Mouse (Mus musculus): ENCODE results near the gene Stk4. TPM values are rescaled to one million over a fixed set of nuclear protein-coding genes. Genes with fewer than 3 reads are reported as not detected.

Stk4 gene
- total RNA-seq, 1 experiment = 58.5 TPM

- Histone ChIP-seq H3K9ac (ENCODE audit: insufficient read depth, low read depth, low read length, poor library complexity, severe bottlenecking) (peak overlapping the region; percentile 4; the same call in 1 of the 2 replicates), H3K4me1 (ENCODE audit: control insufficient read depth in 2 of 2, insufficient read depth in 2 of 2, low read length in 2 of 2, poor library complexity in 1 of 2) (0 out of 4 replicates have a peak, but pooled peaks cover 0 to 3% of the 10 kb centered on the region in 2 experiments), H3K4me3 (ENCODE audit: insufficient read depth in 1 of 2, low read depth in 1 of 2, low read length in 2 of 2, poor library complexity in 1 of 2, severe bottlenecking in 1 of 2) (peak overlapping the region; percentile 29 to 48), H3K9me3 (ENCODE audit: control insufficient read depth, insufficient read depth, low read depth, low read length) (no peaks in the 10 kb centered on the region), H3K27ac (ENCODE audit: insufficient read depth, low read depth, low read length, poor library complexity, severe bottlenecking) (no peak overlapping the region), H3K36me3 (ENCODE audit: control insufficient read depth, insufficient read depth, low read length, poor library complexity, severe bottlenecking) (no peaks in the 10 kb centered on the region)
- peak; percentile 35 for DNase-seq (ENCODE audit: low read depth, low spot score)
- in situ Hi-C loops (cut with MboI; ENCODE audit: low sequenced_read_pairs in 2 of 2, unreplicated experiment in 2 of 2) = no loop called here
- TF ChIP-seq HCFC1 (IDR thresholded peaks at IDR 0.05; ENCODE audit: borderline replicate concordance, insufficient read depth, low read length) (no peak), MAFK (IDR thresholded peaks at IDR 0.05; ENCODE audit: insufficient read depth, low read depth, low read length) (no peak), ZC3H11A (IDR thresholded peaks at IDR 0.05; ENCODE audit: borderline replicate concordance, low read depth, low read length) (no peak), ZNF384 (IDR thresholded peaks at IDR 0.05; ENCODE audit: low read depth, low read length) (no peak), CHD2 (IDR thresholded peaks at IDR 0.05; ENCODE audit: low read depth, low read length) (no peak)
These were observed 97.8 kb downstream of the Stk4 start for GRCm38 (mm10) chr2:164167752-164168570.

- no peaks in the 10 kb centered on the region for H3K9me3 ChIP-seq (ENCODE audit: control insufficient read depth, insufficient read depth, low read depth, low read length)
- DNase-seq (ENCODE audit: low read depth, low spot score) = peak; percentile 22
These were observed 98.4 kb downstream of the Stk4 start for GRCm38 (mm10) chr2:164168571-164168946.

GRCm38 (mm10) chr2:164170326-164170725 lies 100.2 kb downstream of the Stk4 start:
- H3K9ac ChIP-seq (ENCODE audit: insufficient read depth, low read depth, low read length, poor library complexity, severe bottlenecking) = no peak overlapping the region
- H3K9me3 ChIP-seq (ENCODE audit: control insufficient read depth, insufficient read depth, low read depth, low read length) = no peaks in the 10 kb centered on the region
- no peak for DNase-seq (ENCODE audit: low read depth, low spot score)
- in situ Hi-C loops (cut with MboI; ENCODE audit: low sequenced_read_pairs in 2 of 2, unreplicated experiment in 2 of 2) = no loop called here
- no peaks in the 10 kb centered on the region for H3K36me3 ChIP-seq (ENCODE audit: control insufficient read depth, insufficient read depth, low read length, poor library complexity, severe bottlenecking)
- TF ChIP-seq ZC3H11A (IDR thresholded peaks at IDR 0.05; ENCODE audit: borderline replicate concordance, low read depth, low read length) (no peak), ZNF384 (IDR thresholded peaks at IDR 0.05; ENCODE audit: low read depth, low read length) (no peak), MAFK (IDR thresholded peaks at IDR 0.05; ENCODE audit: insufficient read depth, low read depth, low read length) (no peak), HCFC1 (IDR thresholded peaks at IDR 0.05; ENCODE audit: borderline replicate concordance, insufficient read depth, low read length) (no peak), CHD2 (IDR thresholded peaks at IDR 0.05; ENCODE audit: low read depth, low read length) (no peak)
- no peak overlapping the region for H3K4me3 ChIP-seq (ENCODE audit: insufficient read depth in 1 of 2, low read depth in 1 of 2, low read length in 2 of 2, poor library complexity in 1 of 2, severe bottlenecking in 1 of 2)
- 0 out of 4 replicates have a peak, but pooled peaks cover 0 to 3% of the 10 kb centered on the region in 2 experiments for H3K4me1 ChIP-seq (ENCODE audit: control insufficient read depth in 2 of 2, insufficient read depth in 2 of 2, low read length in 2 of 2, poor library complexity in 1 of 2)
- no peak overlapping the region for H3K27ac ChIP-seq (ENCODE audit: insufficient read depth, low read depth, low read length, poor library complexity, severe bottlenecking)

More at GRCm38 (mm10) chr2:164168571-164168946, 98.4 kb downstream of the Stk4 start:
- 0 out of 4 replicates have a peak, but pooled peaks cover 0 to 3% of the 10 kb centered on the region in 2 experiments for H3K4me1 ChIP-seq (ENCODE audit: control insufficient read depth in 2 of 2, insufficient read depth in 2 of 2, low read length in 2 of 2, poor library complexity in 1 of 2)
- in situ Hi-C loops (cut with MboI; ENCODE audit: low sequenced_read_pairs in 2 of 2, unreplicated experiment in 2 of 2) = no loop called here
- H3K4me3 ChIP-seq (ENCODE audit: insufficient read depth in 1 of 2, low read depth in 1 of 2, low read length in 2 of 2, poor library complexity in 1 of 2, severe bottlenecking in 1 of 2) = peak overlapping the region; percentile 29 to 48; a peak in 3 of 4 replicates
- H3K9ac ChIP-seq (ENCODE audit: insufficient read depth, low read depth, low read length, poor library complexity, severe bottlenecking) = peak overlapping the region; percentile 4; the same call in 1 of the 2 replicates
- no peaks in the 10 kb centered on the region for H3K36me3 ChIP-seq (ENCODE audit: control insufficient read depth, insufficient read depth, low read length, poor library complexity, severe bottlenecking)
- H3K27ac ChIP-seq (ENCODE audit: insufficient read depth, low read depth, low read length, poor library complexity, severe bottlenecking) = no peak overlapping the region
- TF ChIP-seq CHD2 (IDR thresholded peaks at IDR 0.05; ENCODE audit: low read depth, low read length) (no peak), HCFC1 (IDR thresholded peaks at IDR 0.05; ENCODE audit: borderline replicate concordance, insufficient read depth, low read length) (no peak), MAFK (IDR thresholded peaks at IDR 0.05; ENCODE audit: insufficient read depth, low read depth, low read length) (no peak), ZNF384 (IDR thresholded peaks at IDR 0.05; ENCODE audit: low read depth, low read length) (no peak), ZC3H11A (IDR thresholded peaks at IDR 0.05; ENCODE audit: borderline replicate concordance, low read depth, low read length) (no peak)

GRCm38 (mm10) chr2:164170902-164171301 lies 100.8 kb downstream of the Stk4 start, which contains the start of gene Kcns1:
Gene Kcns1 (minus strand): TSS chr2:164171113.
- in situ Hi-C loops (cut with MboI; ENCODE audit: low sequenced_read_pairs in 2 of 2, unreplicated experiment in 2 of 2) = no loop called here
- no peak for DNase-seq (ENCODE audit: low read depth, low spot score)
- no peaks in the 10 kb centered on the region for H3K36me3 ChIP-seq (ENCODE audit: control insufficient read depth, insufficient read depth, low read length, poor library complexity, severe bottlenecking)
- H3K4me1 ChIP-seq (ENCODE audit: control insufficient read depth in 2 of 2, insufficient read depth in 2 of 2, low read length in 2 of 2, poor library complexity in 1 of 2) = 0 out of 4 replicates have a peak, but pooled peaks cover 0 to 3% of the 10 kb centered on the region in 2 experiments
- H3K27ac ChIP-seq (ENCODE audit: insufficient read depth, low read depth, low read length, poor library complexity, severe bottlenecking) = no peak within 1 kb of the TSS
- peak within 1 kb of the TSS; percentile 28 to 55; a peak in 2 of 4 replicates for H3K4me3 ChIP-seq (ENCODE audit: insufficient read depth in 1 of 2, low read depth in 1 of 2, low read length in 2 of 2, poor library complexity in 1 of 2, severe bottlenecking in 1 of 2)
- no peaks in the 10 kb centered on the region for H3K9me3 ChIP-seq (ENCODE audit: control insufficient read depth, insufficient read depth, low read depth, low read length)
- TF ChIP-seq CHD2 (IDR thresholded peaks at IDR 0.05; ENCODE audit: low read depth, low read length) (no peak), ZNF384 (IDR thresholded peaks at IDR 0.05; ENCODE audit: low read depth, low read length) (no peak), ZC3H11A (IDR thresholded peaks at IDR 0.05; ENCODE audit: borderline replicate concordance, low read depth, low read length) (no peak), MAFK (IDR thresholded peaks at IDR 0.05; ENCODE audit: insufficient read depth, low read depth, low read length) (no peak), HCFC1 (IDR thresholded peaks at IDR 0.05; ENCODE audit: borderline replicate concordance, insufficient read depth, low read length) (no peak)
- peak within 1 kb of the TSS; percentile 15; the same call in 1 of the 2 replicates for H3K9ac ChIP-seq (ENCODE audit: insufficient read depth, low read depth, low read length, poor library complexity, severe bottlenecking)

All from ES-E14 (cell line).